ENCODE assay signal across 24 mouse cellular contexts in the genomic region with DNA sequence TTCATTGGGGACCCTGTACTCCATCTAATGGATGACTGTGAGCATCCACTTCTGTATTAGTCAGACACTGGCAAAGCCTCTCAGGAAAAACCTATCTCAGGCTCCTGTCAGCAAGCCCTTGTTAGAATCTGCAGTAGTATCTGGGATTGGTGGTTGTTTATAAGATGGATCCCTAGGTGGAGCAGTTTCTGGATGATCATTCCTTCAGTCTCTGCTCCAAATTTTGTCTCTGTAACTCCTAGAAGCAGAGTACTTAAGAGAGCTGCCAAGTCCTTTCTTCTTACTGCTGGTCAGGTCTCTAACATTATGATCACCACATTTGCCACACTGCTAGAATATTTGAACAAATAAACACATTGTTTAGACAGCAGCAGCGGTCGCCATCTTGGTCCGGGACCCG.
"Had no signal": no experiment of that assay in that cellular context is flagged by ENCODE, and none has a peak within 500 bp of the region (broad histone marks: within the 10 kb centered on the region; RNA-seq: fewer than 3 reads in every experiment).

No protein-coding gene starts in this region.

- H3K27ac ChIP-seq: heart, embryonic 13.5 days; heart, embryonic 15.5 days; hindbrain, embryonic 13.5 days; hindbrain, embryonic 15.5 days; hindbrain, postnatal 0 days; kidney, embryonic 15.5 days; kidney, postnatal 0 days; limb, embryonic 10.5 days; limb, embryonic 12.5 days; liver, embryonic 13.5 days; liver, embryonic 15.5 days had no signal

- DNase-seq: gastrocnemius, postnatal 14 days; gastrocnemius, postnatal 36 days; heart, adult 18-20 months; heart, postnatal 14 days; kidney, adult 11 months; kidney, adult 2 months; kidney, adult 9 months; kidney, postnatal 14 days; kidney, postnatal 36 days; layer of hippocampus, adult 9-11 months; layer of hippocampus, postnatal 36 days; liver; liver, embryonic 13.5 days; liver, postnatal 0 days had no signal

- H3K9me3 ChIP-seq: heart, embryonic 13.5 days; heart, embryonic 15.5 days; hindbrain, embryonic 13.5 days; hindbrain, embryonic 15.5 days; kidney, embryonic 15.5 days; limb, embryonic 10.5 days; limb, embryonic 12.5 days; liver, embryonic 15.5 days had no signal

- H3K36me3 ChIP-seq: heart, embryonic 13.5 days; heart, embryonic 15.5 days; hindbrain, embryonic 13.5 days; hindbrain, embryonic 15.5 days; kidney, embryonic 15.5 days; limb, embryonic 10.5 days; limb, embryonic 12.5 days; liver, embryonic 13.5 days; liver, embryonic 15.5 days had no signal

- H3K4me3 ChIP-seq: heart, embryonic 13.5 days; heart, embryonic 15.5 days; hindbrain, embryonic 13.5 days; hindbrain, embryonic 15.5 days; kidney, embryonic 15.5 days; limb, embryonic 10.5 days; limb, embryonic 12.5 days; liver, embryonic 13.5 days; liver, embryonic 15.5 days had no signal

- H3K27me3 ChIP-seq: heart, embryonic 13.5 days; heart, embryonic 15.5 days; hindbrain, embryonic 13.5 days; hindbrain, embryonic 15.5 days; kidney, embryonic 15.5 days; limb, embryonic 12.5 days; liver, embryonic 13.5 days; liver, embryonic 15.5 days had no signal

- H3K4me1 ChIP-seq: heart, embryonic 13.5 days; heart, embryonic 15.5 days; hindbrain, embryonic 13.5 days; hindbrain, embryonic 15.5 days; kidney, embryonic 15.5 days; limb, embryonic 10.5 days; limb, embryonic 12.5 days; liver, embryonic 13.5 days; liver, embryonic 15.5 days had no signal
